Mouse (Mus musculus): ENCODE measurements around the gene Tmem141.

Gene Tmem141

DNA sequence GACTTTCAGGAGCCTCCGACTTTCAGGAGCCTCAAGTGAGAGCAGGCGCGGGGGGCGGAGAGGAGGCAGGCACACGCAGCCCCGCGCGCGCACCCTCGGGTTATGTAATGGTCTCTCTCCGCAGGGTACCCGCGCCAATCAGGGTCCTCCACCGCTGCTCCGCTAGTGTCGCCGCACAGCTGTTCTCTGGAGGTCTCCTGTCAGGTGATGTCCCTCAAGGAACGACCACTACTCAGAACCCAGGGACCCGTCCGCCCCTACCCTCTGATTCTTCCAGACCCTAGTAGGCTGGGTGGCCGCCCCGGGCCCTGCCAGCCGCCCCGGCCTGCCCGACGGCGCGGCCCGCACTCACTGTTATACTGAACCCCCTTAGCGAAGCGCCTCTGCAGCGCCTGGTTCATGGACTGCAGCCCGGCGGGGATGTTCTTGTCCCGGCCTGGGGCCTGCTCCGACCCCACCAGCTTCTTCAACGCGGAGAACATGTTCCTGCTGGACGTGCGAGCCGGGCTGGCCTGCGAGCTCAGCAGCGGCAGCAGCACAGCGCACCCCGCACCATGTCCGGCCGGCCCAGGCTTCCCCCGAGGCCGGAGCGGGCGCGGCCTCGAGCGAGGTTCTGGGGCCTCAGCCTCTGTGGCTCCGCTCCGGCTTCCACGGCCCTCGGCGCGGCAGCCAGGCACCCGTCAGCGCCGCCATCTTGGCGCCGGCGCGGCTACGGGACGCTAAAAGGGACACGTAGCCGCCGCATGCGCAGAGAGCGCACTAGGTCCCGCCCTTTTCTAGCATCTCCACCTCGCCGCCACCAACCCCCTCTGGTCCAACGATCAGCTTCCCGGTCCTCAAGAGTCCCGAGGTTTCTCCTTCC, 13.8 kb downstream of the Tmem141 start, which contains the start of gene Rabl6:
Rabl6 (minus strand) TSS at position 761 of the 862 bp plus-strand sequence.
- peak; percentile 79 for DNase-seq (ENCODE audit: low spot score)

DNA sequence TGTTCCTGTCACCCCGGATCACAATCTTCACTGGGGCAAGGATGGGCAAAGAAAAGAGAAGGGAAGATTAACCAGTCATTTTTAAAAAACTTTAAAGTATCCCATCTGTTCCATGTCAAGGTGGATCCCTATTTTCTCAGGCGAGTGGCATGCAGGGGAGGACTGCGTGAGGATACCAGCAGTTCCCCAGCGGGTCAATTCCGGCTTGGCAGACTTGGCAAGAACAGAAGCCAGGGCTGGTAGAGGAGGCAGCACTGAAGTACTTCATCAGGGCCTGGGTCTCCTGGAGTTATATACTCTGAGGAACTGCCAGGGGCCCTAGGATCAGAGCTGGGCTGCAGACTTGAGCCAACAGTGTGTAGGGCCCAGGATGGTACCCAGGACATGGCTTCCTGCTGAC, 19.3 kb downstream of the Tmem141 start:
- no peak for DNase-seq (ENCODE audit: low spot score)

DNA sequence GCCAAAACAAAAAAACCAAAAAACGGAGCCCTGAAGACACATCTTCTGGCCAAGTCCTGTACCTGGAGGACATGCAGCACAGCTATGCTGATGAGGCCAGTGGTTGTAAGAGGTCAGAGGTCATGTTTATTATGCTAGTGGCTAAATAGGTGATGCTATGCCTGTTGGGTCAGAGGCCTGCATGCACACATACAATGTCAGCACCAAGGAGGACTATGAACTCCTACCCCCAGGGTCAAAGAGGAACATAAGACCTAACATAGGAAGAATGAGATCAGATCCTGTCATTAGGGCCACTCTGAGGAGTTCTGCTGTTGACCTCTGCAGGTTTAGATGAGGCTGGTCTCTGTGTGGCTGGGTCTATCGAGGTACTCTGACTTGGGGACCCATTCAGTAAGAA, 21.8 kb downstream of the Tmem141 start:
- DNase-seq (ENCODE audit: low spot score) = no peak

GRCm38 (mm10) chr2:25598749-25599148, 23.1 kb downstream of the Tmem141 start:
- DNase-seq (ENCODE audit: low spot score) = no peak

GRCm38 (mm10) chr2:25596765-25597510, 24.9 kb downstream of the Tmem141 start:
- DNase-seq (ENCODE audit: low spot score) = no peak

DNA sequence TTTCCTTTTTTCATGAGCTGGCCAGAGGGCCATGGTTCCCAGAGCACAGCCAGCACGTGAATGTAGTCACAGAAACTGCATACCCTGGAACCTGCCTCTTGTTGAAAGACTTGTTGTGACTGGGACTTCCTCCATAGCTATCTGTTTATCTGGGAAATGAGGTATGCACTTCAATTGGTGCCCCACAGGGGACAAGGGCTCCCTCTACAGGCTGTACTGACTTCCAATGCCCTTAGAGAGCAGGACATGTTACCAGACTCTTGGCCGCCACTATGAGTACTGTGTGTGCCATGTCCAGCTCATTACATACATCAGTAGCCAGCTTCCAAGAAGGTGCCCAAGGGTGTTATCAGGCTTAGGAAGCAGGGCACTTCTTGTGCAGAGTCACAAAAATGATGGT, 29.9 kb downstream of the Tmem141 start:
- no peak for DNase-seq (ENCODE audit: low spot score)

GRCm38 (mm10) chr2:25588227-25588907, 33.4 kb downstream of the Tmem141 start:
- no peak for DNase-seq (ENCODE audit: low spot score)

DNA sequence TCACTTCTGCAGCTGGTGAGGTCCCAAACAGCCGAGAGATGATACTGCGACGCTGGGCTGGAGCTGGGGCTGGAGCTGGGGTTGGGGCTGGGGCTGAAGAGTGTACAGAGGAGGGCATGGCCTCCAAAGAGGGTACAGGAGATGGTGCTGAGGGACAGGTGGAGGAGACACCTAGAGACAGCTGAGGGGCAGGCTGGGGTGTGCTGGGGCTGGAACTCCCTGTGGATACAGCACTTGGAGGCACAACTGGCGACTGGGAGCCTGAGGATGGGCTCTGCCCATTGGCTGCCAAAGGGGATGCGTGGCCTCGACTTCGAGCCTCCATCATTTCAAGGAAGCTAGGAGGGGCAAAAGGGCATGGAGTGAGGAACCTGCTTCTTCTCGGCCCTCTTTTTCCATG, 34.5 kb downstream of the Tmem141 start:
- DNase-seq (ENCODE audit: low spot score) = no peak

DNA sequence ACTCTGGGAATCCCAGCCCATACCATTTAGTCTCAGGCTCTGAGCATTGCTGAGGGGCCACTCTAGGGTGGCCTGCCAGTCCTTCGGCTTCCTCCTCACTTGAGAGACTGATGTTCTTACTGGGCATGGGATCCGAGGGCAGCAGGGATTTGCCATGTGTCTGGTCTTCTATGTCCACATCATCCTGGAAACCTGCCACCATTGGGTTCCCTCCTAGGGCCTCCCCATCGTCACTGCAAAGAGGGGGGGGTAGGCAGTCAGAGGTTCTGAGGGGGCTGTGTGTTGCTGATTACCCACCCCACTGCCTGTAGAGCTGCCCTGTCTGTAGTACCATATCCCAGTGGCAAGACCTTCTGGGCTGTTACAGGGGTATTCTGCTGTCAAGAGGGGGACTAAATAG, 36.2 kb downstream of the Tmem141 start:
- no peak for DNase-seq (ENCODE audit: low spot score)

DNA sequence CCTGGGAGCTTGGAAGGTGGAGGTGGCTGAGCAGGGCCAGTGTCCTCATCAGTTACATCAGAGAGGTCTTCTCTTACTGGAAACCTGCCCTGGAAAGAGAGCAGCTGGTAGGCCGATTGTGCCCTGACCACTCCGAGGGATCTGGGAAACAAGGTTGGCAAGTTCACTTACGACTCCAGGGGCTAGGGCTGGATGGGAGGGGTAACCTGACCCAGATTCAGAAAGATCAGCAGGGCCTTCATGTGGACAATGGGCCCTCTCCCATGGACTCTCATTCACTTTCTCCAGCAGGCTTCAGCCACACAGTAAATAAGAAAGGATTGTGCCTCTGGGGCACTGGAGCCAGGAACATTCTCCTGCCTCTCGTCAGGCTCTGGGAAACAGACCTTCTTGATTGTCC, 36.9 kb downstream of the Tmem141 start:
- DNase-seq (ENCODE audit: low spot score) = no peak

GRCm38 (mm10) chr2:25584152-25584551, 37.7 kb downstream of the Tmem141 start:
- DNase-seq (ENCODE audit: low spot score) = no peak

GRCm38 (mm10) chr2:25583571-25583970, 38.2 kb downstream of the Tmem141 start:
- DNase-seq (ENCODE audit: low spot score) = no peak

DNA sequence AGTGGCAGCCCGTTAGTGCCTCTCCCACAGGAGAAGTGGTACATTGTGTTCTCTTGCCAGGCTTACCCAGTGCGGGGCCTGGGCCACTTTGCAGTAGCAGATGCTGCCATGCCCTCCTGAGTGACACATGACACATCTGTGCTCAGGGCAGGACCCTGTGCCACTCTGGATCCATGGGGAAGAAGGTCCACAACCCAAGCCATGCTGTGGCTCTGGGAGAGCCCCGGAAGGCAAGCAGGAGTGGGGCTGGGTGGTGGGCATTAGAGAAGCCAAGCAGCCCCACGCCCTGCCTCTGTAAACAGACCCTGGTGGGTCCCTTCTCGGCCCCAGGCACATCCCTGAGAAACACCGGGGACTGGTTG, 38.7 kb downstream of the Tmem141 start:
- no peak for DNase-seq (ENCODE audit: low spot score)

- DNase-seq (ENCODE audit: low spot score) = no peak
Observed at GRCm38 (mm10) chr2:25582466-25583119, 39.2 kb downstream of the Tmem141 start.

DNA sequence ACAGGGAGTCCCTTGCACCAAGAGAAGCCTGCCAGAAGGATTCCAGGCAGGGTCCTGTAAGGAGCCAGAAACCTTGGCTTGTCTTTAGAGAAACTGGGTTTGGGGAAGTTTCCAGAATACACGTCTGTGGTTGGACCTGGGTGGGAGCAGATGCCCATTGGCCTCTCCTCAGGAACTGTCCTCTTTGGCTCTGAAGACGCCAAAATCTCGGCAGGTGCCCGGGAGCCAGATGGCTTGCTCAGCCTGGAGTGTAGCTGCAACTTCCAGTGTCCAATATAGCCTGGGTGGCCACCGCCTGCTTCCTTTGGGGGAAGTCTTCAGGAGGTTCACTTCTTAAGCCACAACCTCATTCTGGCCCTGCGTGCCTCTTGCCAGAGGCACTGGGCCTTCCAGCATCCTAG, 39.9 kb downstream of the Tmem141 start:
- no peak for DNase-seq (ENCODE audit: low spot score)

DNA sequence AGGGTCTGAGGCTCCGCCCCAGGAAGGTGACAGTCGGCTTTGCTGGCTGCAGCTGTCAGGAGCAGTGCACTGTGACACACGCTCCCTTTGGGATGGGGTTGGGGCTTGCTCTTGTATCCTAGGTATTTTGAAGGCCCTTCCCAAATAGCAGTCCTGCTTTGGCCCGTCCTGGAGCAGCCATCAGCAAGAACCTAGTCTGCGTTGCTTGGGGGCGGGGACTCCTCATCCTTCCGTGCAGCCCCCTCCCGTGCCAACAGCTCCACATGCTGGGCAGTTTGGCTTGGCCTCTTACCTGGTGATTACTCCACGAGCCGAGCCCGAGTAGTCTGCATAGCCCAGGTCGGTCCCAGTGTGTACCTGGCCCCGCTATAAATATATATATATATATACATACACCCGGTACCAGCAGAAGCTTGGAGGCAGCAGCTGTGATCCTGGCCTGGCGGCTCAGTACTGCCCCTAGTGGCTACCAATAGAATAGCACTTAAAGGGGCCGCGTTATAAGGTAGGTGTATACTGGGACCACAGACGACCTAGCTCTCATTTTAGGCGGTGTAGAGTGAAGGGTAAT, 40.4 kb downstream of the Tmem141 start, which contains the start of gene Ajm1:
Ajm1 (minus strand) TSS at position 464 of the 571 bp plus-strand sequence.
- DNase-seq (ENCODE audit: low spot score) = no peak

DNA sequence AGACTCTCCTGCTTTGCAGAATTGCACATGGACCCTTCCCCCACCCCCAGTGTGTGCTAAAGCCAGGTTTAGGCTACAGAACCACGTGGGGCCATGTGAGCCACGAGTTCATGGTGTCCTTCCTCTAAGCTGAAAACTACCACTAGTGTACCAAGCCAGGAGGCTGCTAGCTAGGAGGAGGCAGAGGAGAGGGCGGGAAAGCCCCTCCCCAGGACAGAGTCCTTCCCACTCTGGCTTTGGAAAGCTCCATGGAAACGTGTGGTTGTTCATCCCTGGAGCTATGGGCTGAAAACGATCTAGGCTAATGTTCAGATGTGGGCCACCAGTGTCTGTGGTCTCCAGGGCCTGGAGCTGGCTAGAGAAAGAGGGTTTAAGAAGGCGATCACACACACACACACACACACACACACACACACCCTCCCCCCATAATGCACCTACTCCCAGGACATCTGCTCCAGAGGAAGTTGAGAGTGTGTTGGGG, 41.1 kb downstream of the Tmem141 start:
- no peak for DNase-seq (ENCODE audit: low spot score)

GRCm38 (mm10) chr2:25579737-25580460, 41.9 kb downstream of the Tmem141 start:
- no peak for DNase-seq (ENCODE audit: low spot score)

DNA sequence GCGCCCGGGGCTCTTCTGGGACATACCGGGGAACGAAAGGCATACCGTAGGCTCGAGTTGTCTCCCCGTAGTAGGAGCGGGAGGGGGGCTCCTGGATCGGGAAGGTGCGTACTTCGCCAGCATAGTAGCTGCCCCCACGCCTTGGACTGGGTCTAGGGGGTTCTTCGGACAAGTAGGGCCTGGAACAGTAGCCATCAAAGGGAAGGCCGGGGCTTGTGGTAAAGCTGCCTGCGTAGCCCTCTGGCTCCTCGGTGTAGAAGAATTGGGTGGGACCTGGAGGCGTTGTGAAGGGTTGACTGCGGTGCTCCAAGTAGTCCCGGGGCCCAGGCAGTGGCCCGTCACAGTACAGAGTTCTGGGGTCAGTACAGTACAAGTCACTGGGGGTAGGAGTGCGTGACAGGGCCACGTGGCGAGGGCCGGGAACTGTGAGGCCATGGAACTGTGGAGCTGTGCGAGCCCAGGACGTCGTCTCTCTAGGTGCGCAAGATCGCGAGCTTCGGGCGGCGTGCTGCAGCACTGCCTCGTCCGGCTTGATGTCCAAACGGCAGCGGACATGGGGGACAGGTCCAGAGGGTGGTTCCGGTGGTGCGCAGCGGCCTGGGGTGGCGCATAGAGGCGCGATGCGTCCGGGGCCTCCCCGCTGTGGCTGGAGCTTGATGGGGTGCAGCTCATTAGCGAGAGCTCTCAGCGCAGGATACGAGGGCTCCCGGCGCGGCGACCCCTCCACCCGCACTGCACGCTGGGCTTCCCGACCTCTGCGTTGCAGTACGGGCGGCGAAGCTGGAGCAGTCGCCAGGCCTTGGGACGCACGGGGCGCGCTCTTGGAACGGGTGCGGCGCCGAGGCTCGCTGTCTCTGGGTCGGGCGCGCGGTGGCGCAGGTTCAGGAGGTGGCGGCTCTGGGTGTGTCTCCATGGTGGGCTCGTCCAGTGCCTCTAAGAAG, 42.7 kb downstream of the Tmem141 start:
- DNase-seq (ENCODE audit: low spot score) = no peak

Measured in ovary, adult 18-20 months (tissue).